Mouse (Mus musculus) MEL (cell line): Measurements from ENCODE around the gene Wdr48. TPM values are rescaled to one million over a fixed set of nuclear protein-coding genes. Genes with fewer than 3 reads are reported as not detected.

Experiments used
- DNase-seq: peaks from one replicate; pipeline ENCODE4 v3.0.0; 2011; ENCODE audit warnings: low read depth, low spot score
- H3K27ac ChIP-seq: 2 replicates; pipeline ENCODE4 v1.5.1; 2012; ENCODE audit warnings: low read depth, mild to moderate bottlenecking, control low read depth, low read length, moderate library complexity; ENCODE audit not compliant: control insufficient read depth
- H3K27me3 ChIP-seq, 2 experiments: fragments of 150-350 bp in 1 of 2; sonication (generic) in 1 of 2; 2 replicates each; pipeline ENCODE4 v1.6.1; 2012; ENCODE audit warnings: low read length in 2 of 2, mild to moderate bottlenecking in 2 of 2, improper control_type of control experiment in 1 of 2, moderate library complexity in 1 of 2; ENCODE audit not compliant: insufficient read depth in 2 of 2, control insufficient read depth in 1 of 2
- H3K36me3 ChIP-seq, 2 experiments: 2 replicates each; pipeline ENCODE4 v1.6.1; 2012 to 2014; ENCODE audit warnings: low read length in 2 of 2, improper control_type of control experiment in 1 of 2, inconsistent platforms in 1 of 2, mild to moderate bottlenecking in 1 of 2; ENCODE audit not compliant: insufficient read depth in 2 of 2, control insufficient read depth in 1 of 2
- H3K4me1 ChIP-seq, 2 experiments: fragments of 150-350 bp in 1 of 2; sonication (generic) in 1 of 2; 2 replicates each; pipeline ENCODE4 v1.6.1; 2012; ENCODE audit warnings: low read length in 2 of 2, improper control_type of control experiment in 1 of 2, mild to moderate bottlenecking in 1 of 2; ENCODE audit not compliant: insufficient read depth in 2 of 2, control insufficient read depth in 1 of 2
- H3K4me3 ChIP-seq, 2 experiments: fragments of 150-350 bp in 1 of 2; sonication (generic) in 1 of 2; 2 replicates each; pipeline ENCODE4 v1.5.1; 2012; ENCODE audit warnings: low read depth in 2 of 2, low read length in 2 of 2, mild to moderate bottlenecking in 2 of 2, moderate library complexity in 2 of 2, control low read depth in 1 of 2, improper control_type of control experiment in 1 of 2; ENCODE audit not compliant: control insufficient read depth in 1 of 2, insufficient read depth in 1 of 2
- H3K79me2 ChIP-seq: 2 replicates; pipeline ENCODE4 v1.6.1; 2012; ENCODE audit warnings: mild to moderate bottlenecking, low read length, moderate library complexity; ENCODE audit not compliant: control insufficient read depth, poor library complexity, insufficient read depth
- H3K9ac ChIP-seq: 2 replicates; pipeline ENCODE4 v1.6.1; 2012; ENCODE audit warnings: low read depth, mild to moderate bottlenecking, control low read depth, low read length, moderate library complexity; ENCODE audit not compliant: control insufficient read depth, poor library complexity, severe bottlenecking
- H3K9me3 ChIP-seq: fragments of 150-350 bp; sonication (generic); replicated peaks from 2 replicates; pipeline ENCODE4 v1.6.1; 2012; ENCODE audit warnings: mild to moderate bottlenecking, low read length, improper control_type of control experiment, moderate library complexity; ENCODE audit not compliant: insufficient read depth
- CHD1 ChIP-seq: IDR thresholded peaks from 2 replicates; pipeline ENCODE4 v1.6.1; 2012; ENCODE audit warnings: low read depth, mild to moderate bottlenecking, inconsistent platforms, low read length, improper control_type of control experiment
- E2F4 ChIP-seq: IDR thresholded peaks from 2 replicates; pipeline ENCODE4 v1.6.1; 2011; ENCODE audit warnings: low read depth, low read length, improper control_type of control experiment, borderline replicate concordance
- ELF1 ChIP-seq: IDR thresholded peaks from 2 replicates; pipeline ENCODE4 v1.6.1; 2014; ENCODE audit warnings: low read depth, mild to moderate bottlenecking, inconsistent platforms, low read length, improper control_type of control experiment, moderate library complexity
- EP300 ChIP-seq, 2 experiments: IDR thresholded peaks; 2 replicates each; pipeline ENCODE4 v1.6.1; 2011; ENCODE audit warnings: improper control_type of control experiment in 2 of 2, low read length in 2 of 2, low read depth in 1 of 2, mild to moderate bottlenecking in 1 of 2
- GABPA ChIP-seq: IDR thresholded peaks from 2 replicates; pipeline ENCODE4 v1.6.1; 2012; ENCODE audit warnings: low read depth, mild to moderate bottlenecking, inconsistent platforms, low read length, improper control_type of control experiment, moderate library complexity
- HCFC1 ChIP-seq: IDR thresholded peaks from 2 replicates; pipeline ENCODE4 v1.6.1; 2012; ENCODE audit warnings: low read depth, mild to moderate bottlenecking, inconsistent platforms, low read length, improper control_type of control experiment, moderate library complexity
- JUND ChIP-seq: IDR thresholded peaks from 2 replicates; pipeline ENCODE4 v1.6.1; 2011; ENCODE audit warnings: low read depth, mild to moderate bottlenecking, improper control_type of control experiment, low read length
- MAFK ChIP-seq: IDR thresholded peaks from 2 replicates; pipeline ENCODE4 v1.6.1; 2011; ENCODE audit warnings: low read depth, mild to moderate bottlenecking, low read length, improper control_type of control experiment, borderline replicate concordance
- MAX ChIP-seq: IDR thresholded peaks from 2 replicates; pipeline ENCODE4 v1.6.1; 2011; ENCODE audit warnings: low read length, improper control_type of control experiment
- MAZ ChIP-seq: IDR thresholded peaks from 2 replicates; pipeline ENCODE4 v1.6.1; 2012; ENCODE audit warnings: low read depth, mild to moderate bottlenecking, inconsistent platforms, low read length, improper control_type of control experiment
- MEF2A ChIP-seq: IDR thresholded peaks from 2 replicates; pipeline ENCODE4 v1.6.1; 2014; ENCODE audit warnings: low read depth, mild to moderate bottlenecking, inconsistent platforms, low read length, improper control_type of control experiment; ENCODE audit not compliant: poor library complexity, insufficient replicate concordance, severe bottlenecking; ENCODE audit errors: extremely low read depth
- MYC ChIP-seq: IDR thresholded peaks from 2 replicates; pipeline ENCODE4 v1.6.1; 2011; ENCODE audit warnings: low read depth, mild to moderate bottlenecking, low read length, improper control_type of control experiment, moderate library complexity
- NELFE ChIP-seq: IDR thresholded peaks from 2 replicates; pipeline ENCODE4 v1.6.1; 2011; ENCODE audit warnings: low read depth, low read length, improper control_type of control experiment
- NRF1 ChIP-seq: IDR thresholded peaks from 2 replicates; pipeline ENCODE4 v1.6.1; 2014; ENCODE audit warnings: low read depth, mild to moderate bottlenecking, inconsistent platforms, low read length, improper control_type of control experiment, moderate library complexity; ENCODE audit not compliant: poor library complexity, insufficient read depth, severe bottlenecking
- POLR2AphosphoS2 ChIP-seq: IDR thresholded peaks from 2 replicates; pipeline ENCODE4 v1.6.1; 2011; ENCODE audit warnings: low read length, improper control_type of control experiment
- POLR2AphosphoS5 ChIP-seq: IDR thresholded peaks from 2 replicates; pipeline ENCODE4 v1.6.1; 2012; ENCODE audit warnings: low read depth, borderline replicate concordance, mild to moderate bottlenecking, inconsistent platforms, low read length, moderate library complexity, mixed read lengths
- RAD21 ChIP-seq: IDR thresholded peaks from 2 replicates; pipeline ENCODE4 v1.6.1; 2011; ENCODE audit warnings: mild to moderate bottlenecking, low read depth, low read length, improper control_type of control experiment
- RCOR1 ChIP-seq: IDR thresholded peaks from 2 replicates; pipeline ENCODE4 v1.6.1; 2012; ENCODE audit warnings: low read depth, mild to moderate bottlenecking, inconsistent platforms, low read length, improper control_type of control experiment
- SIN3A ChIP-seq: IDR thresholded peaks from 2 replicates; pipeline ENCODE4 v1.6.1; 2012; ENCODE audit warnings: low read length, improper control_type of control experiment, inconsistent platforms
- TAL1 ChIP-seq: IDR thresholded peaks from 2 replicates; pipeline ENCODE4 v1.6.1; 2012; ENCODE audit warnings: mild to moderate bottlenecking, inconsistent platforms, low read length, moderate library complexity, mixed read lengths
- TBP ChIP-seq: IDR thresholded peaks from 2 replicates; pipeline ENCODE4 v1.8.0; 2011; ENCODE audit warnings: low read depth, low read length, improper control_type of control experiment
- TCF12 ChIP-seq: IDR thresholded peaks from 2 replicates; pipeline ENCODE4 v1.6.1; 2014; ENCODE audit warnings: low read depth, mild to moderate bottlenecking, inconsistent platforms, low read length, improper control_type of control experiment, moderate library complexity
- UBTF ChIP-seq: IDR thresholded peaks from 2 replicates; pipeline ENCODE4 v1.6.1; 2012; ENCODE audit warnings: low read depth, mild to moderate bottlenecking, inconsistent platforms, low read length, improper control_type of control experiment, moderate library complexity, borderline replicate concordance; ENCODE audit not compliant: insufficient read depth
- ZMIZ1 ChIP-seq: IDR thresholded peaks from 2 replicates; pipeline ENCODE4 v1.6.1; 2012; ENCODE audit warnings: low read depth, mild to moderate bottlenecking, inconsistent platforms, low read length, improper control_type of control experiment, moderate library complexity
- polyA plus RNA-seq, 2 experiments: library from polyadenylated mRNA; stranded (reverse) in 1 of 2; unstranded in 1 of 2; fragments of >175 nt in 1 of 2; fragments of >200 nt in 1 of 2; gene quantifications; 2 replicates each; pipeline versions ENCODE4 v1.2.1 to v1.2.4; 2012; ENCODE audit warnings: low replicate concordance in 2 of 2, low read depth in 1 of 2; ENCODE audit not compliant: insufficient read length in 2 of 2, insufficient read depth in 1 of 2, missing spikeins in 1 of 2
- total RNA-seq: library from RNA; depleted of rRNA; stranded (reverse); fragments of 300-350 nt; gene quantifications from 2 replicates; pipeline ENCODE4 v1.2.3, GENCODE M21; 2012

Wdr48 gene
- total and polyA plus RNA-seq, 3 experiments, result 31.0 to 40.5 TPM; not detected in 1

DNA sequence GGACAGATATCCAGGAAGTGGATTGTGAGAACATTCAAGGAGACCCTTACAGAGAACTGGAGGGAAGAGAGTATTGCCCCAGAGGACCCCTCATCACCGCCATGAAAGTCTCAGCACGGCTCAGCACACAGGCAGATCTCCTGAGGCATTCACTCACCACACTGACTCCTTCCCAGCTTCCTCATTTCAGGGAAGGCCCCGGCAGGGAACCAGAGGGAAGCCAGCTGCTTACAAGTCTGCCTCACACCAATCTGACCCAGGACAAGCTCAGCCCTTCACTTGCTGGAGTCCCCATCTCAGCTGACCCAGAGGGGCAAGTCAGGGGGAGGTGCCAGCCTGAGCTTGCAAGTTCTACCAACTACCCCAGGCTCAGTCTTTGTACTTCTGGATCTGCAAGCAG lies 54.1 kb downstream of the Wdr48 start:
- no peak for TF ChIP-seq NRF1
- TF ChIP-seq UBTF, result no peak
- TF ChIP-seq MEF2A, result no peak
- TF ChIP-seq ZMIZ1, result no peak
- no peak for TF ChIP-seq MYC
- no peak for TF ChIP-seq CHD1
- TF ChIP-seq TCF12, result no peak
- no peak for TF ChIP-seq POLR2AphosphoS2
- TF ChIP-seq HCFC1, result no peak
- no peak for TF ChIP-seq RCOR1
- no peak for TF ChIP-seq MAX
- no peak for TF ChIP-seq POLR2AphosphoS5
- TF ChIP-seq GABPA, result no peak
- TF ChIP-seq ELF1, result no peak
- no peak for TF ChIP-seq SIN3A
- no peak for TF ChIP-seq TAL1
- no peak for TF ChIP-seq TBP
- no peak for TF ChIP-seq NELFE
- TF ChIP-seq MAZ, result no peak
- Histone ChIP-seq H3K79me2 (no peaks in the 10 kb centered on the region), H3K27ac (no peak overlapping the region), H3K9me3 (no peaks in the 10 kb centered on the region), H3K9ac (no peak overlapping the region), H3K4me3 (no peak overlapping the region), H3K36me3 (no peaks in the 10 kb centered on the region), H3K4me1 (no peaks in the 10 kb centered on the region), H3K27me3 (no peaks in the 10 kb centered on the region; a peak in 2 of 4 replicates)
- peak; percentile 33 for DNase-seq

DNA sequence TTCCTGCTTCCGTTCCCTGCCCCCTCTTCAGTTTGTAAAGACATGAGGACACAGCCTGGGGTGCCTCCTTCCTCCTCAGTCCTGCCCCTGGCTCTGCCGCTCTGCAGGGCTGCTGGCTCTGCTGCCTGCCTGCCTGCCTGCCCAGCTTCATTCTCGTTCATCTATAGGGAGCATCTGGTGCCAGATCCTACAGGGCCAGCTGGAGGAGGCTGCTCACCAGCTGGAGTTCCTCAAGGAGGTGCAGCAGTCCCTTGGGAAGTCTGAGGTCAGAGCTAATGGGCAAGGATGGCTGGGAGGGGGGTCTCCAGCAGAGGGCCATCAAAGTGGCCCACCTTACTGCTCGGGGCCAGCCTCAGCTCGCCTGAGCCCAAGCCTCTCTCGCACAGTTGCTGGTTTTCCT lies 55.8 kb downstream of the Wdr48 start:
- Histone ChIP-seq H3K36me3 (no peaks in the 10 kb centered on the region), H3K4me3 (no peak overlapping the region), H3K27ac (no peak overlapping the region), H3K79me2 (no peaks in the 10 kb centered on the region), H3K27me3 (peaks cover 0 to 1% of the 10 kb centered on the region in 2 experiments; a peak in 2 of 4 replicates), H3K4me1 (no peaks in the 10 kb centered on the region), H3K9ac (no peak overlapping the region), H3K9me3 (no peaks in the 10 kb centered on the region)
- TF ChIP-seq RAD21 (no peak), TAL1 (no peak), JUND (no peak), EP300 (IDR thresholded peaks at IDR 0.05; ENCODE audit: low read depth in 1 of 2, low read length in 2 of 2) (no peak), POLR2AphosphoS2 (no peak), MEF2A (no peak), RCOR1 (no peak), E2F4 (no peak), MAFK (no peak)
- no peak for DNase-seq
